Mouse (Mus musculus) CH12.LX (cell line): ENCODE data around the gene Scand1. TPM values are rescaled to one million over a fixed set of nuclear protein-coding genes. Genes with fewer than 3 reads are reported as not detected.

ENCODE experiments used
- DNase-seq: peaks from one replicate; pipeline ENCODE4 v3.0.0-alpha.2; 2013; ENCODE audit errors: extremely low read depth
- H3K27ac ChIP-seq: 2 replicates; pipeline ENCODE4 v1.5.1; 2012; ENCODE audit warnings: low read depth, mild to moderate bottlenecking, control low read depth, moderate library complexity; ENCODE audit not compliant: insufficient read depth
- H3K27me3 ChIP-seq: replicated peaks from 2 replicates; pipeline ENCODE3; 2012; ENCODE audit warnings: inconsistent platforms
- H3K36me3 ChIP-seq, 2 experiments: replicated peaks in 1 of 2; 2 replicates each; pipeline versions ENCODE3 to v1.6.1; 2012; ENCODE audit warnings: inconsistent platforms in 1 of 2, low read length in 1 of 2, mild to moderate bottlenecking in 1 of 2, mixed read lengths in 1 of 2, moderate library complexity in 1 of 2; ENCODE audit not compliant: control insufficient read depth in 1 of 2, insufficient read depth in 1 of 2
- H3K4me1 ChIP-seq, 2 experiments: 2 replicates each; pipeline ENCODE4 v1.6.1; 2012; ENCODE audit warnings: inconsistent platforms in 1 of 2, moderate library complexity in 1 of 2; ENCODE audit not compliant: insufficient read depth in 2 of 2, control insufficient read depth in 1 of 2
- H3K4me2 ChIP-seq: 2 replicates; pipeline ENCODE4 v1.6.1; 2012; ENCODE audit warnings: low read depth, mild to moderate bottlenecking, control low read depth; ENCODE audit not compliant: poor library complexity, insufficient read depth, severe bottlenecking
- H3K4me3 ChIP-seq, 3 experiments: fragments of 150-350 bp in 1 of 3; sonication (generic) in 1 of 3; replicated peaks in 1 of 3; 2 replicates each; pipeline versions ENCODE3 to v1.5.1; 2011 to 2012; ENCODE audit warnings: low read depth in 2 of 3, low read length in 2 of 3, mild to moderate bottlenecking in 2 of 3, moderate library complexity in 2 of 3, control low read depth in 1 of 3, improper control_type of control experiment in 1 of 3, inconsistent platforms in 1 of 3, mixed read lengths in 1 of 3; ENCODE audit not compliant: poor library complexity in 1 of 3
- H3K79me2 ChIP-seq: replicated peaks from 2 replicates; pipeline ENCODE4 v1.6.1; 2012; ENCODE audit warnings: mild to moderate bottlenecking, moderate library complexity; ENCODE audit not compliant: control insufficient read depth, poor library complexity, insufficient read depth, severe bottlenecking; ENCODE audit errors: extremely low read depth
- H3K9ac ChIP-seq: 2 replicates; pipeline ENCODE4 v1.6.1; 2012; ENCODE audit warnings: low read depth, mild to moderate bottlenecking, control low read depth, moderate library complexity; ENCODE audit not compliant: insufficient read depth
- H3K9me3 ChIP-seq: replicated peaks from 2 replicates; pipeline ENCODE3; 2012; ENCODE audit warnings: low read length, inconsistent platforms, mixed read lengths
- BHLHE40 ChIP-seq: IDR thresholded peaks from 2 replicates; pipeline ENCODE4 v1.6.1; 2011; ENCODE audit warnings: mild to moderate bottlenecking, low read depth, low read length, improper control_type of control experiment
- CHD2 ChIP-seq: IDR thresholded peaks from 2 replicates; pipeline ENCODE4 v1.6.1; 2011; ENCODE audit warnings: low read length, improper control_type of control experiment
- CTCF ChIP-seq, 2 experiments: IDR thresholded peaks in 1 of 2; conservative IDR thresholded peaks in 1 of 2; 2 replicates each; pipeline ENCODE4 v1.5.1; 2011 to 2012; ENCODE audit warnings: low read depth in 2 of 2, low read length in 2 of 2, improper control_type of control experiment in 1 of 2, inconsistent platforms in 1 of 2, mild to moderate bottlenecking in 1 of 2, moderate library complexity in 1 of 2
- ELF1 ChIP-seq: IDR thresholded peaks from 2 replicates; pipeline ENCODE4 v1.6.1; 2014; ENCODE audit warnings: low read depth, mild to moderate bottlenecking, inconsistent platforms, low read length, improper control_type of control experiment
- GABPA ChIP-seq: IDR thresholded peaks from 2 replicates; pipeline ENCODE4 v1.6.1; 2012; ENCODE audit warnings: low read depth, low read length, improper control_type of control experiment, inconsistent platforms; ENCODE audit not compliant: insufficient replicate concordance
- IRF4 ChIP-seq: IDR thresholded peaks from 2 replicates; pipeline ENCODE4 v1.6.1; 2014; ENCODE audit warnings: low read depth, mild to moderate bottlenecking, inconsistent platforms, low read length, improper control_type of control experiment
- MAFK ChIP-seq: IDR thresholded peaks from 2 replicates; pipeline ENCODE4 v1.6.1; 2011; ENCODE audit warnings: low read length, improper control_type of control experiment; ENCODE audit not compliant: insufficient replicate concordance
- MAZ ChIP-seq: IDR thresholded peaks from 2 replicates; pipeline ENCODE4 v1.6.1; 2012; ENCODE audit warnings: low read depth, mild to moderate bottlenecking, inconsistent platforms, low read length, improper control_type of control experiment, moderate library complexity
- POLR2A ChIP-seq: IDR thresholded peaks from 2 replicates; pipeline ENCODE4 v1.6.1; 2011; ENCODE audit warnings: low read depth, mild to moderate bottlenecking, improper control_type of control experiment, low read length
- POLR2AphosphoS2 ChIP-seq: IDR thresholded peaks from 2 replicates; pipeline ENCODE4 v1.6.1; 2011; ENCODE audit warnings: low read depth, low read length, improper control_type of control experiment
- RAD21 ChIP-seq: IDR thresholded peaks from 2 replicates; pipeline ENCODE4 v1.6.1; 2011; ENCODE audit warnings: low read depth, mild to moderate bottlenecking, low read length, improper control_type of control experiment, moderate library complexity
- SMC3 ChIP-seq: IDR thresholded peaks from 2 replicates; pipeline ENCODE4 v1.6.1; 2011; ENCODE audit warnings: low read depth, low read length, improper control_type of control experiment
- TBP ChIP-seq: conservative IDR thresholded peaks from 2 replicates; pipeline ENCODE4 v1.6.1; 2011; ENCODE audit warnings: low read depth, low read length, improper control_type of control experiment
- UBTF ChIP-seq: IDR thresholded peaks from 2 replicates; pipeline ENCODE4 v1.6.1; 2012; ENCODE audit warnings: low read depth, mild to moderate bottlenecking, inconsistent platforms, low read length, improper control_type of control experiment, moderate library complexity
- USF2 ChIP-seq: conservative IDR thresholded peaks from 2 replicates; pipeline ENCODE4 v1.6.1; 2011; ENCODE audit warnings: low read depth, low read length, improper control_type of control experiment
- ZC3H11A ChIP-seq: IDR thresholded peaks from 2 replicates; pipeline ENCODE4 v1.6.1; 2012; ENCODE audit warnings: low read depth, mild to moderate bottlenecking, inconsistent platforms, low read length, improper control_type of control experiment
- ZMIZ1 ChIP-seq: IDR thresholded peaks from 2 replicates; pipeline ENCODE4 v1.6.1; 2012; ENCODE audit warnings: low read depth, mild to moderate bottlenecking, inconsistent platforms, low read length, improper control_type of control experiment
- ZNF384 ChIP-seq: IDR thresholded peaks from 2 replicates; pipeline ENCODE4 v1.6.1; 2012; ENCODE audit warnings: low read depth, low read length, improper control_type of control experiment, inconsistent platforms
- dilution Hi-C: fragments of 300-500 bp; cut with MboI; formaldehyde crosslinking; loops from 2 replicates; pipeline ENCODE4 v1.14.3; 2020; ENCODE audit warnings: low sequenced_read_pairs; ENCODE audit not compliant: extremely low pct_unique_long_range_greater_than_20kb, extremely low pct_ligation_motif_present
- in situ Hi-C: fragments of 300-500 bp; cut with MboI; formaldehyde crosslinking; loops from 3 replicates; pipeline ENCODE4 v1.14.3; 2019; ENCODE audit warnings: low sequenced_read_pairs, low pct_ligation_motif_present, low pct_unique_long_range_greater_than_20kb, mixed read lengths
- polyA plus RNA-seq: library from polyadenylated mRNA; unstranded; fragments of >175 nt; gene quantifications from 2 replicates; pipeline ENCODE4 v1.2.1, GENCODE M21; 2012; ENCODE audit warnings: low read depth; ENCODE audit not compliant: insufficient read length
- total RNA-seq, 2 experiments: library from RNA; depleted of rRNA; stranded (reverse); fragments of 300-350 nt in 1 of 2; fragments of >200 nt in 1 of 2; gene quantifications; 2 replicates each; pipeline ENCODE4 v1.2.3; 2012 to 2014

Scand1 gene
- total and polyA plus RNA-seq, 3 experiments = 48.5 to 86.6 (median 72.6) TPM

GRCm38 (mm10) chr2:156281227-156281626 lies 31.3 kb downstream of the Scand1 start:
- dilution Hi-C loops (no loop called here), in situ Hi-C loops (loop anchor here (25.0 kb wide), 1 partner anchor 294 kb away; no protein-coding TSS in a partner anchor)
- peaks cover 3% of the 10 kb centered on the region; the same call in 1 of the 2 replicates for H3K79me2 ChIP-seq
- H3K4me3 ChIP-seq = no peak overlapping the region
- no peaks in the 10 kb centered on the region for H3K27me3 ChIP-seq
- H3K4me1 ChIP-seq = peaks cover 0 to 7% of the 10 kb centered on the region in 2 experiments; a peak in 2 of 4 replicates
- no peak overlapping the region for H3K9ac ChIP-seq
- no peaks in the 10 kb centered on the region for H3K9me3 ChIP-seq
- no peak overlapping the region for H3K4me2 ChIP-seq
- DNase-seq = no peak
- no peak overlapping the region for H3K27ac ChIP-seq
- TF ChIP-seq RAD21 (no peak), GABPA (no peak), ZMIZ1 (no peak)
- peaks cover 13 to 71% of the 10 kb centered on the region in 2 experiments for H3K36me3 ChIP-seq

GRCm38 (mm10) chr2:156278226-156279017 lies 34.1 kb downstream of the Scand1 start:
- TF ChIP-seq ELF1 = no peak
- no peak for TF ChIP-seq ZNF384
- TF ChIP-seq POLR2A = no peak
- TF ChIP-seq TBP = no peak
- TF ChIP-seq USF2 = no peak
- no peak for TF ChIP-seq UBTF
- TF ChIP-seq RAD21 = peak; percentile 91
- TF ChIP-seq CTCF (conservative IDR thresholded peaks at IDR 0.05 in 1 of 2, IDR thresholded peaks at IDR 0.05 in 1 of 2; ENCODE audit: low read depth in 2 of 2, low read length in 2 of 2) = peak; percentile 51 to 91
- TF ChIP-seq BHLHE40 = no peak
- no peak for TF ChIP-seq MAZ
- TF ChIP-seq SMC3 = peak; percentile 84
- TF ChIP-seq POLR2AphosphoS2 = no peak
- TF ChIP-seq ZMIZ1 = no peak
- no peak for TF ChIP-seq CHD2
- no peak for TF ChIP-seq MAFK
- TF ChIP-seq ZC3H11A = no peak
- no peak for TF ChIP-seq IRF4
- H3K27ac ChIP-seq = no peak overlapping the region
- H3K9me3 ChIP-seq = no peaks in the 10 kb centered on the region
- H3K4me3 ChIP-seq = no peak overlapping the region
- H3K36me3 ChIP-seq = peaks cover 18 to 67% of the 10 kb centered on the region in 2 experiments
- dilution Hi-C loops (no loop called here), in situ Hi-C loops (loop anchor here (25.0 kb wide), 1 partner anchor 291 kb away; no protein-coding TSS in a partner anchor)
- H3K79me2 ChIP-seq = peaks cover 3% of the 10 kb centered on the region; the same call in 1 of the 2 replicates
- H3K9ac ChIP-seq = no peak overlapping the region
- DNase-seq = peak; percentile 82
- H3K27me3 ChIP-seq = no peaks in the 10 kb centered on the region
- H3K4me1 ChIP-seq = peaks cover 0 to 7% of the 10 kb centered on the region in 2 experiments; a peak in 2 of 4 replicates
- no peak overlapping the region for H3K4me2 ChIP-seq
